Mouse (Mus musculus) c-Kit-positive CD71-positive TER-119-negative erythroid progenitor cells, embryonic 14.5 days (primary cell): ENCODE data around the gene A430005L14Rik.
"Not testable (repeated sequence)": the region's sequence is repeated elsewhere in the genome, so short reads cannot be mapped to it uniquely, and the experiment has no call there.

Experiments used
- DNase-seq: peaks from one replicate; pipeline ENCODE4 v3.0.0-alpha.2; 2013; ENCODE audit warnings: low read depth

A430005L14Rik gene

GRCm38 (mm10) chr4:153956569-153957405 is at the start of gene A430005L14Rik:
Gene A430005L14Rik (plus strand): TSS chr4:153957237.
- peak; percentile 90 for DNase-seq

GRCm38 (mm10) chr4:153907573-153907972 is 49.5 kb upstream of the A430005L14Rik start:
- DNase-seq, result peak; percentile 34

- DNase-seq, result no peak
Observed at GRCm38 (mm10) chr4:153913635-153914034, 43.4 kb upstream of the A430005L14Rik start.

- no peak for DNase-seq
Observed at GRCm38 (mm10) chr4:153917773-153918500, 39.1 kb upstream of the A430005L14Rik start.

GRCm38 (mm10) chr4:153920517-153921233 is 36.4 kb upstream of the A430005L14Rik start:
- no peak for DNase-seq

- DNase-seq, result not testable (repeated sequence)
Observed at GRCm38 (mm10) chr4:153922090-153922489, 34.9 kb upstream of the A430005L14Rik start.

GRCm38 (mm10) chr4:153928772-153929299 is 28.2 kb upstream of the A430005L14Rik start:
- DNase-seq, result no peak

- DNase-seq, result no peak
Observed at GRCm38 (mm10) chr4:153929425-153929824, 27.6 kb upstream of the A430005L14Rik start.

- no peak for DNase-seq
Observed at GRCm38 (mm10) chr4:153929921-153930320, 27.1 kb upstream of the A430005L14Rik start.

GRCm38 (mm10) chr4:153943243-153943642 is 13.8 kb upstream of the A430005L14Rik start:
- no peak for DNase-seq

- DNase-seq, result no peak
Observed at GRCm38 (mm10) chr4:153944261-153944660, 12.8 kb upstream of the A430005L14Rik start.

- DNase-seq, result no peak
Observed at GRCm38 (mm10) chr4:153945741-153946140, 11.3 kb upstream of the A430005L14Rik start.

- DNase-seq, result no peak
Observed at GRCm38 (mm10) chr4:153950372-153950771, 6.7 kb upstream of the A430005L14Rik start.

- no peak for DNase-seq
Observed at GRCm38 (mm10) chr4:153951150-153951549, 5.9 kb upstream of the A430005L14Rik start.

GRCm38 (mm10) chr4:153951692-153952091 is 5.3 kb upstream of the A430005L14Rik start:
- no peak for DNase-seq

- no peak for DNase-seq
Observed at GRCm38 (mm10) chr4:153955651-153956050, 1.4 kb upstream of the A430005L14Rik start.

- DNase-seq, result no peak
Observed at GRCm38 (mm10) chr4:153957444-153958250, 610 bp downstream of the A430005L14Rik start.

- no peak for DNase-seq
Observed at GRCm38 (mm10) chr4:153962631-153963030, 5.6 kb downstream of the A430005L14Rik start.

- no peak for DNase-seq
Observed at GRCm38 (mm10) chr4:153966651-153967050, 9.6 kb downstream of the A430005L14Rik start.

GRCm38 (mm10) chr4:153967556-153967955 is 10.5 kb downstream of the A430005L14Rik start:
- no peak for DNase-seq

GRCm38 (mm10) chr4:153968063-153968462 is 11.0 kb downstream of the A430005L14Rik start:
- no peak for DNase-seq
